Mouse (Mus musculus) left cerebral cortex, postnatal 10 days (tissue): ENCODE measurements at regions not wholly inside any gene's neighbourhood (a gene's known extent, or its start where the extent isn't known, plus 50 kb on each side); places are given as distances from the start of the nearest gene placed in this dataset.

Source experiments
- DNase-seq, 2 experiments: peaks; one replicate each; pipeline ENCODE4 v3.0.0; 2021 to 2022; ENCODE audit warnings: low spot score in 2 of 2, mixed read lengths in 1 of 2; ENCODE audit errors: extremely low spot score in 1 of 2
- intact Hi-C: fragments of 180-260 bp; cut with DNase I; formaldehyde crosslinking; loops from one replicate; pipeline ENCODE4 v1.15.1; 2025

GRCm38 (mm10) chr3:103408724-103409123 lies 129.6 kb downstream of the Trim33 start:
- intact Hi-C loops = no loop called here
- no peak for DNase-seq

- intact Hi-C loops = no loop called here
- DNase-seq = no peak
Observed at GRCm38 (mm10) chr3:103412247-103412646, 133.2 kb downstream of the Trim33 start.

GRCm38 (mm10) chr3:103415051-103415695 lies 136.1 kb downstream of the Trim33 start:
- intact Hi-C loops = no loop called here

GRCm38 (mm10) chr3:103416296-103416695 lies 137.2 kb downstream of the Trim33 start:
- intact Hi-C loops = no loop called here

More at GRCm38 (mm10) chr3:103415051-103415695, 136.1 kb downstream of the Trim33 start:
- DNase-seq = no peak

GRCm38 (mm10) chr3:103417781-103418180 lies 138.7 kb downstream of the Trim33 start:
- no peak for DNase-seq
- intact Hi-C loops = no loop called here

More at GRCm38 (mm10) chr3:103416296-103416695, 137.2 kb downstream of the Trim33 start:
- DNase-seq = no peak

GRCm38 (mm10) chr3:103419761-103420620 lies 140.9 kb downstream of the Trim33 start:
- no peak for DNase-seq
- intact Hi-C loops = no loop called here

- no peak for DNase-seq
Observed at GRCm38 (mm10) chr3:103420621-103421274, 141.7 kb downstream of the Trim33 start.

GRCm38 (mm10) chr3:103421275-103421621 lies 142.2 kb downstream of the Trim33 start:
- no peak for DNase-seq
- intact Hi-C loops = no loop called here

More at GRCm38 (mm10) chr3:103420621-103421274, 141.7 kb downstream of the Trim33 start:
- intact Hi-C loops = no loop called here

- intact Hi-C loops = no loop called here
- no peak for DNase-seq
Observed at GRCm38 (mm10) chr3:103422806-103423205, 143.7 kb downstream of the Trim33 start.

GRCm38 (mm10) chr3:103423290-103423689 lies 144.2 kb downstream of the Trim33 start:
- intact Hi-C loops = no loop called here

GRCm38 (mm10) chr3:103425812-103426430 lies 146.8 kb downstream of the Trim33 start:
- DNase-seq = no peak
- intact Hi-C loops = no loop called here

More at GRCm38 (mm10) chr3:103423290-103423689, 144.2 kb downstream of the Trim33 start:
- DNase-seq = no peak

- intact Hi-C loops = no loop called here
- no peak for DNase-seq
Observed at GRCm38 (mm10) chr3:103429227-103429788, 145.7 kb upstream of the Syt6 start.

- intact Hi-C loops = no loop called here
- DNase-seq = no peak
Observed at GRCm38 (mm10) chr3:103430131-103430530, 144.9 kb upstream of the Syt6 start.

- DNase-seq = no peak
- intact Hi-C loops = no loop called here
Observed at GRCm38 (mm10) chr3:103432254-103432653, 142.8 kb upstream of the Syt6 start.

GRCm38 (mm10) chr3:103436902-103437603 lies 138.0 kb upstream of the Syt6 start:
- no peak for DNase-seq
- intact Hi-C loops = loop anchor here (5.0 kb wide), 1 partner anchor 300 kb away; the partner anchor contains the start of genes Gm10964 and Olfml3

GRCm38 (mm10) chr3:103438791-103439354 lies 136.2 kb upstream of the Syt6 start:
- peak in 1 of 2 experiments; percentile 46 for DNase-seq
- intact Hi-C loops = loop anchor here (5.0 kb wide), 1 partner anchor 298 kb away; the partner anchor contains the start of genes Gm10964 and Olfml3

GRCm38 (mm10) chr3:103443247-103443646 lies 131.8 kb upstream of the Syt6 start:
- intact Hi-C loops = no loop called here
- no peak for DNase-seq

- intact Hi-C loops = no loop called here
- no peak for DNase-seq
Observed at GRCm38 (mm10) chr3:103445852-103446251, 129.2 kb upstream of the Syt6 start.
